Mouse (Mus musculus) lung, embryonic 15.5 days (tissue): Measurements from ENCODE around the gene Olfr275. TPM values are rescaled to one million over a fixed set of nuclear protein-coding genes. Genes with fewer than 3 reads are reported as not detected.

Source experiments
- polyA plus RNA-seq: library from polyadenylated mRNA; unstranded; fragments of >200 nt; fragmentation: Nextera tagmentation; extraction: Ambion mirVana; gene quantifications from 2 replicates; pipeline ENCODE4 v1.2.1, GENCODE M21; 2015

Gene Olfr275
- polyA plus RNA-seq, 1 experiment from 2014 or later = not detected

Other genes starting within 250 kb of the Olfr275 start
- not detected in 2 replicates for gene Toporsl, start 218.3 kb upstream of the Olfr275 start, polyA plus RNA-seq
- gene Olfr273, start 44.6 kb downstream of the Olfr275 start, polyA plus RNA-seq = not detected in 2 replicates
- gene Olfr272, start 104.6 kb downstream of the Olfr275 start, polyA plus RNA-seq = not detected in 2 replicates
- gene Olfr270, start 149.9 kb downstream of the Olfr275 start, polyA plus RNA-seq = not detected in 2 replicates
- gene Nipsnap3a, start 174.7 kb downstream of the Olfr275 start, polyA plus RNA-seq = not detected in 2 replicates
- gene Nipsnap3b, start 197.3 kb downstream of the Olfr275 start, polyA plus RNA-seq = 81.5 and 84.6 TPM in 2 replicates